Mouse (Mus musculus) cerebellum, adult 2 months (tissue): Measurements from ENCODE around the gene Adgrl3.

ENCODE experiments used
- CTCF ChIP-seq: fragments of 200-500 bp; IDR thresholded peaks from 2 replicates; pipeline ENCODE4 v1.5.1; 2011; ENCODE audit warnings: low read depth, mild to moderate bottlenecking, control low read depth, low read length, moderate library complexity, borderline replicate concordance; ENCODE audit not compliant: insufficient read depth
- POLR2A ChIP-seq: fragments of 200-500 bp; IDR thresholded peaks from 2 replicates; pipeline ENCODE4 v1.6.1; 2011; ENCODE audit warnings: low read length, control low read depth, borderline replicate concordance; ENCODE audit not compliant: insufficient read depth

- no peak for TF ChIP-seq CTCF
- no peak for TF ChIP-seq POLR2A
Observed at GRCm38 (mm10) chr5:81317406-81318112, 297.6 kb downstream of the Adgrl3 start.
